Mouse (Mus musculus) heart, embryonic 14.5 days (tissue): ENCODE results near the gene Olfr177. TPM values are rescaled to one million over a fixed set of nuclear protein-coding genes. Genes with fewer than 3 reads are reported as not detected.

Source experiments
- ATAC-seq: fragments of 200-750 bp; cut with Nextera tagmentation; 2 replicates; pipeline ENCODE4 v1.8.0; 2017; ENCODE audit warnings: low read depth, moderate TSS enrichment; ENCODE audit not compliant: insufficient number of reproducible peaks, insufficient read depth, low FRiP score
- H3K27ac ChIP-seq, 2 experiments: fragments of 200-500 bp in 1 of 2; fragments of 300-500 bp in 1 of 2; sonication (generic) in 1 of 2; replicated peaks in 1 of 2; 2 replicates each; pipeline ENCODE4 v1.5.1; 2012 to 2014; ENCODE audit warnings: low read depth in 2 of 2, low read length in 2 of 2, control low read depth in 1 of 2, mild to moderate bottlenecking in 1 of 2, mixed read lengths in 1 of 2; ENCODE audit not compliant: control insufficient read depth in 1 of 2, insufficient read depth in 1 of 2
- H3K27me3 ChIP-seq: fragments of 300-500 bp; sonication (generic); 2 replicates; pipeline ENCODE4 v1.6.1; 2014; ENCODE audit warnings: mild to moderate bottlenecking, low read length, control low read depth; ENCODE audit not compliant: control insufficient read depth, insufficient read depth
- H3K36me3 ChIP-seq: fragments of 300-500 bp; sonication (generic); 2 replicates; pipeline ENCODE4 v1.6.1; 2014; ENCODE audit warnings: mild to moderate bottlenecking, control low read depth, low read length, mixed read lengths; ENCODE audit not compliant: control insufficient read depth, insufficient read depth
- H3K4me1 ChIP-seq, 2 experiments: fragments of 200-500 bp in 1 of 2; fragments of 300-500 bp in 1 of 2; sonication (generic) in 1 of 2; 2 replicates each; pipeline ENCODE4 v1.6.1; 2012 to 2014; ENCODE audit warnings: low read length in 2 of 2, control low read depth in 1 of 2, mixed read lengths in 1 of 2; ENCODE audit not compliant: control insufficient read depth in 2 of 2, insufficient read depth in 2 of 2
- H3K4me2 ChIP-seq: fragments of 300-500 bp; sonication (generic); 2 replicates; pipeline ENCODE4 v1.6.1; 2014; ENCODE audit warnings: mild to moderate bottlenecking, low read length
- H3K4me3 ChIP-seq, 2 experiments: fragments of 200-500 bp in 1 of 2; fragments of 300-500 bp in 1 of 2; sonication (generic) in 1 of 2; 2 replicates each; pipeline ENCODE4 v1.5.1; 2012 to 2014; ENCODE audit warnings: low read length in 2 of 2, mild to moderate bottlenecking in 2 of 2, control low read depth in 1 of 2, low read depth in 1 of 2, moderate library complexity in 1 of 2; ENCODE audit not compliant: control insufficient read depth in 1 of 2, insufficient read depth in 1 of 2
- H3K9ac ChIP-seq: fragments of 300-500 bp; sonication (generic); 2 replicates; pipeline ENCODE4 v1.6.1; 2014; ENCODE audit warnings: mild to moderate bottlenecking, low read length
- H3K9me3 ChIP-seq: fragments of 300-500 bp; sonication (generic); 2 replicates; pipeline ENCODE4 v1.6.1; 2016; ENCODE audit warnings: low read length, control low read depth; ENCODE audit not compliant: control insufficient read depth
- WGBS: fragments of 180-500 bp; shearing (Covaris S2); extraction: QIAGEN DNeasy Blood & Tissue Kit; methylation state at CpG from one replicate; pipeline ENCODE4 v1.1.7; 2014; 5-methylcytosine and 5-hydroxymethylcytosine counted together
- polyA plus RNA-seq: library from polyadenylated mRNA; unstranded; fragments of >200 nt; fragmentation: Nextera tagmentation; extraction: Ambion mirVana; gene quantifications from 2 replicates; pipeline ENCODE4 v1.2.1, GENCODE M21; 2014

Olfr177 gene
- not detected in 2 replicates for polyA plus RNA-seq

GRCm38 (mm10) chr16:58874668-58875067 lies at the start of gene Olfr177:
TSS of gene Olfr177 (minus strand) at chr16:58874768.
- WGBS = 34% methylated on average over 1 of the region's 1 CpGs
- H3K9ac ChIP-seq = no peak within 1 kb of the TSS
- H3K4me3 ChIP-seq = no peak within 1 kb of the TSS
- H3K4me2 ChIP-seq = no peak within 1 kb of the TSS
- H3K9me3 ChIP-seq = no peaks in the 10 kb centered on the region
- no peaks in the 10 kb centered on the region for H3K4me1 ChIP-seq
- no peak for ATAC-seq
- H3K36me3 ChIP-seq = no peaks in the 10 kb centered on the region
- no peaks in the 10 kb centered on the region for H3K27me3 ChIP-seq
- no peak within 1 kb of the TSS for H3K27ac ChIP-seq

GRCm38 (mm10) chr16:58891963-58892362 lies 17.4 kb upstream of the Olfr177 start, which contains the start of gene Olfr178:
TSS of gene Olfr178 (minus strand) at chr16:58892063.
- H3K4me1 ChIP-seq = no peaks in the 10 kb centered on the region
- H3K27ac ChIP-seq = no peak within 1 kb of the TSS
- H3K27me3 ChIP-seq = no peaks in the 10 kb centered on the region
- no peaks in the 10 kb centered on the region for H3K36me3 ChIP-seq
- H3K9ac ChIP-seq = no peak within 1 kb of the TSS
- H3K4me3 ChIP-seq = no peak within 1 kb of the TSS
- ATAC-seq = no peak
- WGBS = 83% methylated on average over 3 of the region's 3 CpGs
- H3K4me2 ChIP-seq = no peak within 1 kb of the TSS
- no peaks in the 10 kb centered on the region for H3K9me3 ChIP-seq

GRCm38 (mm10) chr16:58884416-58884815 lies 9.8 kb upstream of the Olfr177 start:
- H3K36me3 ChIP-seq = no peaks in the 10 kb centered on the region
- WGBS = 86% methylated on average over 2 of the region's 2 CpGs
- no peak overlapping the region for H3K27ac ChIP-seq
- H3K9me3 ChIP-seq = 0 out of 2 replicates have a peak, but pooled peaks cover 3% of the 10 kb centered on the region
- no peak overlapping the region for H3K4me2 ChIP-seq
- no peak for ATAC-seq
- H3K4me3 ChIP-seq = no peak overlapping the region
- no peaks in the 10 kb centered on the region for H3K27me3 ChIP-seq
- no peak overlapping the region for H3K9ac ChIP-seq
- no peaks in the 10 kb centered on the region for H3K4me1 ChIP-seq

- no peak for ATAC-seq
- no peaks in the 10 kb centered on the region for H3K27me3 ChIP-seq
- no peak overlapping the region for H3K27ac ChIP-seq
- no peaks in the 10 kb centered on the region for H3K4me1 ChIP-seq
- H3K9ac ChIP-seq = no peak overlapping the region
- WGBS = 77% methylated on average over 1 of the region's 1 CpGs
- H3K4me3 ChIP-seq = no peak overlapping the region
- H3K36me3 ChIP-seq = no peaks in the 10 kb centered on the region
- H3K4me2 ChIP-seq = no peak overlapping the region
- no peaks in the 10 kb centered on the region for H3K9me3 ChIP-seq
Observed at GRCm38 (mm10) chr16:58861479-58861878, 13.1 kb downstream of the Olfr177 start.

- Histone ChIP-seq H3K9me3 (no peaks in the 10 kb centered on the region), H3K4me2 (no peak overlapping the region), H3K4me1 (no peaks in the 10 kb centered on the region), H3K36me3 (no peaks in the 10 kb centered on the region), H3K27ac (no peak overlapping the region), H3K9ac (no peak overlapping the region), H3K4me3 (no peak overlapping the region), H3K27me3 (no peaks in the 10 kb centered on the region)
- 86% methylated on average over 2 of the region's 2 CpGs for WGBS
- no peak for ATAC-seq
Observed at GRCm38 (mm10) chr16:58860032-58860737, 14.4 kb downstream of the Olfr177 start.

GRCm38 (mm10) chr16:58826732-58827319 lies 47.7 kb downstream of the Olfr177 start, which contains the start of gene Olfr175-ps1:
TSS of gene Olfr175-ps1 (minus strand) at chr16:58826782.
- Histone ChIP-seq H3K4me2 (no peak within 1 kb of the TSS), H3K9me3 (no peaks in the 10 kb centered on the region), H3K4me1 (no peaks in the 10 kb centered on the region), H3K27ac (no peak within 1 kb of the TSS), H3K27me3 (no peaks in the 10 kb centered on the region), H3K9ac (no peak within 1 kb of the TSS), H3K36me3 (no peaks in the 10 kb centered on the region), H3K4me3 (no peak within 1 kb of the TSS)
- ATAC-seq = no peak
- 84% methylated on average over 1 of the region's 1 CpGs for WGBS
